Mouse (Mus musculus) lung, postnatal 0 days (tissue): ENCODE measurements around the gene Tectb.

Experiments
- CTCF ChIP-seq: IDR thresholded peaks from 2 replicates; pipeline ENCODE4 v1.5.1; 2016; ENCODE audit warnings: antibody characterized with exemption, mild to moderate bottlenecking
- EP300 ChIP-seq: IDR thresholded peaks from 2 replicates; pipeline ENCODE4 v1.6.1; 2016; ENCODE audit warnings: antibody characterized with exemption, mild to moderate bottlenecking, control low read depth

- TF ChIP-seq CTCF (no peak; the same call in 1 of the 2 replicates), EP300 (peak; percentile 81)
Measured at GRCm38 (mm10) chr19:55193717-55194394, 13.3 kb downstream of the Tectb start.
